Mouse (Mus musculus) MEL (cell line): Measurements from ENCODE around the gene Hcrtr1. TPM values are rescaled to one million over a fixed set of nuclear protein-coding genes. Genes with fewer than 3 reads are reported as not detected.

Source experiments
- DNase-seq: peaks from one replicate; pipeline ENCODE4 v3.0.0; 2011; ENCODE audit warnings: low read depth, low spot score
- H3K27ac ChIP-seq: 2 replicates; pipeline ENCODE4 v1.5.1; 2012; ENCODE audit warnings: low read depth, mild to moderate bottlenecking, control low read depth, low read length, moderate library complexity; ENCODE audit not compliant: control insufficient read depth
- H3K27me3 ChIP-seq, 2 experiments: fragments of 150-350 bp in 1 of 2; sonication (generic) in 1 of 2; 2 replicates each; pipeline ENCODE4 v1.6.1; 2012; ENCODE audit warnings: low read length in 2 of 2, mild to moderate bottlenecking in 2 of 2, improper control_type of control experiment in 1 of 2, moderate library complexity in 1 of 2; ENCODE audit not compliant: insufficient read depth in 2 of 2, control insufficient read depth in 1 of 2
- H3K36me3 ChIP-seq, 2 experiments: 2 replicates each; pipeline ENCODE4 v1.6.1; 2012 to 2014; ENCODE audit warnings: low read length in 2 of 2, improper control_type of control experiment in 1 of 2, inconsistent platforms in 1 of 2, mild to moderate bottlenecking in 1 of 2; ENCODE audit not compliant: insufficient read depth in 2 of 2, control insufficient read depth in 1 of 2
- H3K4me1 ChIP-seq, 2 experiments: fragments of 150-350 bp in 1 of 2; sonication (generic) in 1 of 2; 2 replicates each; pipeline ENCODE4 v1.6.1; 2012; ENCODE audit warnings: low read length in 2 of 2, improper control_type of control experiment in 1 of 2, mild to moderate bottlenecking in 1 of 2; ENCODE audit not compliant: insufficient read depth in 2 of 2, control insufficient read depth in 1 of 2
- H3K4me3 ChIP-seq, 2 experiments: fragments of 150-350 bp in 1 of 2; sonication (generic) in 1 of 2; 2 replicates each; pipeline ENCODE4 v1.5.1; 2012; ENCODE audit warnings: low read depth in 2 of 2, low read length in 2 of 2, mild to moderate bottlenecking in 2 of 2, moderate library complexity in 2 of 2, control low read depth in 1 of 2, improper control_type of control experiment in 1 of 2; ENCODE audit not compliant: control insufficient read depth in 1 of 2, insufficient read depth in 1 of 2
- H3K79me2 ChIP-seq: 2 replicates; pipeline ENCODE4 v1.6.1; 2012; ENCODE audit warnings: mild to moderate bottlenecking, low read length, moderate library complexity; ENCODE audit not compliant: control insufficient read depth, poor library complexity, insufficient read depth
- H3K9ac ChIP-seq: 2 replicates; pipeline ENCODE4 v1.6.1; 2012; ENCODE audit warnings: low read depth, mild to moderate bottlenecking, control low read depth, low read length, moderate library complexity; ENCODE audit not compliant: control insufficient read depth, poor library complexity, severe bottlenecking
- H3K9me3 ChIP-seq: fragments of 150-350 bp; sonication (generic); replicated peaks from 2 replicates; pipeline ENCODE4 v1.6.1; 2012; ENCODE audit warnings: mild to moderate bottlenecking, low read length, improper control_type of control experiment, moderate library complexity; ENCODE audit not compliant: insufficient read depth
- BHLHE40 ChIP-seq: IDR thresholded peaks from 2 replicates; pipeline ENCODE4 v1.6.1; 2012; ENCODE audit warnings: low read depth, mild to moderate bottlenecking, inconsistent platforms, low read length, improper control_type of control experiment, borderline replicate concordance
- CTCF ChIP-seq, 3 experiments: IDR thresholded peaks in 2 of 3; conservative IDR thresholded peaks in 1 of 3; 2 replicates each; pipeline ENCODE4 v1.5.1; 2011 to 2012; ENCODE audit warnings: low read length in 3 of 3, low read depth in 2 of 3, mild to moderate bottlenecking in 2 of 3, improper control_type of control experiment in 1 of 3, inconsistent platforms in 1 of 3, mixed read lengths in 1 of 3, moderate library complexity in 1 of 3; ENCODE audit not compliant: control insufficient read depth in 1 of 3, insufficient read depth in 1 of 3, poor library complexity in 1 of 3, severe bottlenecking in 1 of 3
- EP300 ChIP-seq, 2 experiments: IDR thresholded peaks; 2 replicates each; pipeline ENCODE4 v1.6.1; 2011; ENCODE audit warnings: improper control_type of control experiment in 2 of 2, low read length in 2 of 2, low read depth in 1 of 2, mild to moderate bottlenecking in 1 of 2
- ETS1 ChIP-seq: IDR thresholded peaks from 2 replicates; pipeline ENCODE4 v1.6.1; 2012; ENCODE audit warnings: low read depth, mild to moderate bottlenecking, inconsistent platforms, low read length, improper control_type of control experiment, moderate library complexity
- GABPA ChIP-seq: IDR thresholded peaks from 2 replicates; pipeline ENCODE4 v1.6.1; 2012; ENCODE audit warnings: low read depth, mild to moderate bottlenecking, inconsistent platforms, low read length, improper control_type of control experiment, moderate library complexity
- GATA1 ChIP-seq: IDR thresholded peaks from 2 replicates; pipeline ENCODE4 v1.6.1; 2011; ENCODE audit warnings: low read depth, low read length, improper control_type of control experiment
- HCFC1 ChIP-seq: IDR thresholded peaks from 2 replicates; pipeline ENCODE4 v1.6.1; 2012; ENCODE audit warnings: low read depth, mild to moderate bottlenecking, inconsistent platforms, low read length, improper control_type of control experiment, moderate library complexity
- JUND ChIP-seq: IDR thresholded peaks from 2 replicates; pipeline ENCODE4 v1.6.1; 2011; ENCODE audit warnings: low read depth, mild to moderate bottlenecking, improper control_type of control experiment, low read length
- KAT2A ChIP-seq: conservative IDR thresholded peaks from 2 replicates; pipeline ENCODE4 v1.6.1; 2012; ENCODE audit warnings: low read depth, low read length, improper control_type of control experiment, inconsistent platforms
- MAFK ChIP-seq: IDR thresholded peaks from 2 replicates; pipeline ENCODE4 v1.6.1; 2011; ENCODE audit warnings: low read depth, mild to moderate bottlenecking, low read length, improper control_type of control experiment, borderline replicate concordance
- MAX ChIP-seq: IDR thresholded peaks from 2 replicates; pipeline ENCODE4 v1.6.1; 2011; ENCODE audit warnings: low read length, improper control_type of control experiment
- MAZ ChIP-seq: IDR thresholded peaks from 2 replicates; pipeline ENCODE4 v1.6.1; 2012; ENCODE audit warnings: low read depth, mild to moderate bottlenecking, inconsistent platforms, low read length, improper control_type of control experiment
- MXI1 ChIP-seq: IDR thresholded peaks from 2 replicates; pipeline ENCODE4 v1.6.1; 2011; ENCODE audit warnings: mild to moderate bottlenecking, low read depth, low read length, improper control_type of control experiment
- MYC ChIP-seq: IDR thresholded peaks from 2 replicates; pipeline ENCODE4 v1.6.1; 2011; ENCODE audit warnings: low read depth, mild to moderate bottlenecking, low read length, improper control_type of control experiment, moderate library complexity
- NELFE ChIP-seq: IDR thresholded peaks from 2 replicates; pipeline ENCODE4 v1.6.1; 2011; ENCODE audit warnings: low read depth, low read length, improper control_type of control experiment
- NRF1 ChIP-seq: IDR thresholded peaks from 2 replicates; pipeline ENCODE4 v1.6.1; 2014; ENCODE audit warnings: low read depth, mild to moderate bottlenecking, inconsistent platforms, low read length, improper control_type of control experiment, moderate library complexity; ENCODE audit not compliant: poor library complexity, insufficient read depth, severe bottlenecking
- POLR2A ChIP-seq, 2 experiments: IDR thresholded peaks; 2 replicates each; pipeline ENCODE4 v1.6.1; 2011 to 2012; ENCODE audit warnings: low read length in 2 of 2, mild to moderate bottlenecking in 2 of 2, control low read depth in 1 of 2, improper control_type of control experiment in 1 of 2, low read depth in 1 of 2, moderate library complexity in 1 of 2; ENCODE audit not compliant: control insufficient read depth in 1 of 2, insufficient read depth in 1 of 2, poor library complexity in 1 of 2
- POLR2AphosphoS2 ChIP-seq: IDR thresholded peaks from 2 replicates; pipeline ENCODE4 v1.6.1; 2011; ENCODE audit warnings: low read length, improper control_type of control experiment
- POLR2AphosphoS5 ChIP-seq: IDR thresholded peaks from 2 replicates; pipeline ENCODE4 v1.6.1; 2012; ENCODE audit warnings: low read depth, borderline replicate concordance, mild to moderate bottlenecking, inconsistent platforms, low read length, moderate library complexity, mixed read lengths
- RCOR1 ChIP-seq: IDR thresholded peaks from 2 replicates; pipeline ENCODE4 v1.6.1; 2012; ENCODE audit warnings: low read depth, mild to moderate bottlenecking, inconsistent platforms, low read length, improper control_type of control experiment
- SIN3A ChIP-seq: IDR thresholded peaks from 2 replicates; pipeline ENCODE4 v1.6.1; 2012; ENCODE audit warnings: low read length, improper control_type of control experiment, inconsistent platforms
- SMC3 ChIP-seq: IDR thresholded peaks from 2 replicates; pipeline ENCODE4 v1.6.1; 2011; ENCODE audit warnings: low read depth, low read length, improper control_type of control experiment
- TAL1 ChIP-seq: IDR thresholded peaks from 2 replicates; pipeline ENCODE4 v1.6.1; 2012; ENCODE audit warnings: mild to moderate bottlenecking, inconsistent platforms, low read length, moderate library complexity, mixed read lengths
- TBP ChIP-seq: IDR thresholded peaks from 2 replicates; pipeline ENCODE4 v1.8.0; 2011; ENCODE audit warnings: low read depth, low read length, improper control_type of control experiment
- TCF12 ChIP-seq: IDR thresholded peaks from 2 replicates; pipeline ENCODE4 v1.6.1; 2014; ENCODE audit warnings: low read depth, mild to moderate bottlenecking, inconsistent platforms, low read length, improper control_type of control experiment, moderate library complexity
- UBTF ChIP-seq: IDR thresholded peaks from 2 replicates; pipeline ENCODE4 v1.6.1; 2012; ENCODE audit warnings: low read depth, mild to moderate bottlenecking, inconsistent platforms, low read length, improper control_type of control experiment, moderate library complexity, borderline replicate concordance; ENCODE audit not compliant: insufficient read depth
- USF1 ChIP-seq: IDR thresholded peaks from 2 replicates; pipeline ENCODE4 v1.6.1; 2014; ENCODE audit warnings: low read depth, mild to moderate bottlenecking, inconsistent platforms, low read length, improper control_type of control experiment, moderate library complexity
- USF2 ChIP-seq, 2 experiments: IDR thresholded peaks; 2 replicates each; pipeline ENCODE4 v1.6.1; 2011 to 2012; ENCODE audit warnings: improper control_type of control experiment in 2 of 2, low read length in 2 of 2, borderline replicate concordance in 1 of 2, inconsistent platforms in 1 of 2, low read depth in 1 of 2, mild to moderate bottlenecking in 1 of 2; ENCODE audit not compliant: insufficient read depth in 1 of 2
- ZKSCAN1 ChIP-seq: IDR thresholded peaks from 2 replicates; pipeline ENCODE4 v1.6.1; 2012; ENCODE audit warnings: low read depth, mild to moderate bottlenecking, inconsistent platforms, low read length, improper control_type of control experiment, moderate library complexity
- ZNF384 ChIP-seq: IDR thresholded peaks from 2 replicates; pipeline ENCODE4 v1.6.1; 2012; ENCODE audit warnings: low read depth, mild to moderate bottlenecking, inconsistent platforms, low read length, improper control_type of control experiment
- polyA plus RNA-seq, 2 experiments: library from polyadenylated mRNA; stranded (reverse) in 1 of 2; unstranded in 1 of 2; fragments of >175 nt in 1 of 2; fragments of >200 nt in 1 of 2; gene quantifications; 2 replicates each; pipeline versions ENCODE4 v1.2.1 to v1.2.4; 2012; ENCODE audit warnings: low replicate concordance in 2 of 2, low read depth in 1 of 2; ENCODE audit not compliant: insufficient read length in 2 of 2, insufficient read depth in 1 of 2, missing spikeins in 1 of 2
- total RNA-seq: library from RNA; depleted of rRNA; stranded (reverse); fragments of 300-350 nt; gene quantifications from 2 replicates; pipeline ENCODE4 v1.2.3, GENCODE M21; 2012

Gene Hcrtr1
- total and polyA plus RNA-seq, 3 experiments: not detected

DNA sequence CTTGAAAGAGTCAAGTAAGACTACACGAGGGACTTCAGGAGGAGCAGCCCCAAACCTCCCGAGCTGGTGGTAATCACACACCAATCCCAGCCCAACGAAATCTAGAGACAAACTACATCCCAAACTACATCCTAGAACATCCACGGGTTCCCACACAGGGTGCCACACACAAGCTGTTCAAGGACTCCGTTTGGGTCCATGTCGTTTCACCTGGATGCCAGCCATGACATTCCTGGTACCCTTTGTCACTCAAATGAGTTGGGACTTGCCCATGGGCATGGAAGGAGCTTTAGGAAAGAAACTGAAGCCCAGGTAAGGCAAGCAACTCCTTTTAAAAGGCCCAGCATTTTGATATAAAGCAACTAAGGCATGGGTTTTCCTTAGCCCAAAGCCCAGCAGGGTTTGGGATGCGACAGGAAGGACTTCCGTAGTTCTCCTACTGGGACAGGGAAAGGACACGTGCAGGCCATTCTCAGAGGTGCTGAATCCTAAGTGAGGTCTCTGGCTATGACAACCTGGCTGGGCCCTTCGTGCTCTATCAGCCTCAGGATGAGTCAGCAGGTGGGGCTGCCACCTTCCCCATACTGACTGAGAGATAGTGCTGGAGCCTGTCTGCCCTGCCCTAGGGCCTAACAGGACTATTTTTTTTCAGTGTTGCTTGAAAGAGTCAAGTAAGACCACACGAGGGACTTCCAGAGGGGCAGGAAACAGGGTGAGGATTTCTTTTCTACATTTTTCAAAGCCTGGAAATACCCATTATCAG is 34.1 kb upstream of the Hcrtr1 start:
- no peaks in the 10 kb centered on the region for H3K9me3 ChIP-seq
- peak overlapping the region; percentile 63 for H3K9ac ChIP-seq
- H3K79me2 ChIP-seq: no peaks in the 10 kb centered on the region
- peak overlapping the region; percentile 37 to 88 for H3K4me3 ChIP-seq
- DNase-seq: peak; percentile 81
- peaks cover 0 to 18% of the 10 kb centered on the region in 2 experiments; a peak in 2 of 4 replicates for H3K36me3 ChIP-seq
- H3K4me1 ChIP-seq: peaks cover 6 to 61% of the 10 kb centered on the region in 2 experiments
- TF ChIP-seq MAZ (peak; percentile 54; the same call in 1 of the 2 replicates), HCFC1 (no peak), CTCF (IDR thresholded peaks at IDR 0.05 in 2 of 3, conservative IDR thresholded peaks at IDR 0.05 in 1 of 3; ENCODE audit: control insufficient read depth in 1 of 3, insufficient read depth in 1 of 3, low read depth in 2 of 3, low read length in 3 of 3, poor library complexity in 1 of 3, severe bottlenecking in 1 of 3) (no peak), NRF1 (no peak), MYC (peak; percentile 82), NELFE (no peak), MXI1 (0 out of 2 replicates have a peak, but pooled peaks have one; percentile 46), KAT2A (no peak), POLR2A (IDR thresholded peaks at IDR 0.05; ENCODE audit: control insufficient read depth in 1 of 2, insufficient read depth in 1 of 2, low read depth in 1 of 2, low read length in 2 of 2, poor library complexity in 1 of 2) (no peak), GABPA (peak; percentile 52; the same call in 1 of the 2 replicates), MAX (peak; percentile 44), ZKSCAN1 (no peak), RCOR1 (peak; percentile 29; the same call in 1 of the 2 replicates), MAFK (peak; percentile 47; the same call in 1 of the 2 replicates), TBP (0 out of 2 replicates have a peak, but pooled peaks have one; percentile 27), USF1 (no peak), BHLHE40 (peak; percentile 45; the same call in 1 of the 2 replicates), POLR2AphosphoS5 (no peak), SMC3 (no peak), SIN3A (peak; percentile 61), TCF12 (peak; percentile 19; the same call in 1 of the 2 replicates), POLR2AphosphoS2 (no peak), ZNF384 (peak; percentile 82), UBTF (no peak), TAL1 (peak; percentile 34), ETS1 (peak; percentile 53), USF2 (IDR thresholded peaks at IDR 0.05; ENCODE audit: borderline replicate concordance in 1 of 2, insufficient read depth in 1 of 2, low read depth in 1 of 2, low read length in 2 of 2) (no peak), EP300 (IDR thresholded peaks at IDR 0.05; ENCODE audit: low read depth in 1 of 2, low read length in 2 of 2) (peak; percentile 58 to 63), GATA1 (peak; percentile 53; the same call in 1 of the 2 replicates), JUND (0 out of 2 replicates have a peak, but pooled peaks have one; percentile 35)
- no peaks in the 10 kb centered on the region for H3K27me3 ChIP-seq
- peak overlapping the region; percentile 53 for H3K27ac ChIP-seq
